Mouse (Mus musculus): Measurements from ENCODE around the gene Aoah. TPM values are rescaled to one million over a fixed set of nuclear protein-coding genes. Genes with fewer than 3 reads are reported as not detected.

The Aoah gene
- total and polyA plus RNA-seq, 2 experiments from 2014 or later, result 0.42 to 0.89 TPM

DNA sequence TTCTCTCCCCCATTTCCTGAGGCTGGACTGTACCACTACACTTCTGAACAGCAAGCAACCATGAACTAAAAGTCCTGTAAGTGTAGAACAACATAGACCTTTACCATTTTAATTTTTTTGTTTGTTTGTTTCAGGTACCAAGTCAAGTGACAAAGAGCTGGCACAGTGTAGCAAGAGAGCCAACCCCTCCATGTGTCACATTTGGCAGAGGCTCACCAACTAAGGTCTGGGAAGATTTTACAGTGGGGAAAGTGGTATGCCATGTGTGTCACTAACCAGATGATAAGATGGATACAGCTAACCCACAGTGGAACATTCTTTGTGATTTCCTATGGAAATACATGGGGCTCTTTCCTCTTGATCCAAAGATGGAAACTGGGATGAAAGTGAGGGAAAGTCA is 242.1 kb downstream of the Aoah start:
- no peaks in the 10 kb centered on the region for H3K9me3 ChIP-seq (ENCODE audit: low read length)
- H3K4me2 ChIP-seq (ENCODE audit: low read depth, low read length), result no peak overlapping the region
- no peak overlapping the region for H3K9ac ChIP-seq (replicated peaks; ENCODE audit: low read length)
- H3K36me3 ChIP-seq (ENCODE audit: insufficient read depth, low read length), result no peaks in the 10 kb centered on the region
- no peak for ATAC-seq
- TF ChIP-seq CTCF (IDR thresholded peaks at IDR 0.05; ENCODE audit: low read depth), result no peak
- no peaks in the 10 kb centered on the region for H3K27me3 ChIP-seq (ENCODE audit: insufficient read depth, low read length)
- H3K4me3 ChIP-seq (ENCODE audit: low read length), result no peak overlapping the region
- peak; percentile 13 for DNase-seq (ENCODE audit: low spot score)
- H3K27ac ChIP-seq, result no peak overlapping the region
- no peaks in the 10 kb centered on the region for H3K4me1 ChIP-seq (ENCODE audit: insufficient read depth, low read length)

- no peaks in the 10 kb centered on the region for H3K9me3 ChIP-seq (ENCODE audit: low read length)
- no peak for DNase-seq (ENCODE audit: low spot score)
- WGBS, result 71% methylated on average over 2 of the region's 2 CpGs
Measured at GRCm38 (mm10) chr13:21040589-21041199, 246.8 kb downstream of the Aoah start.

DNA sequence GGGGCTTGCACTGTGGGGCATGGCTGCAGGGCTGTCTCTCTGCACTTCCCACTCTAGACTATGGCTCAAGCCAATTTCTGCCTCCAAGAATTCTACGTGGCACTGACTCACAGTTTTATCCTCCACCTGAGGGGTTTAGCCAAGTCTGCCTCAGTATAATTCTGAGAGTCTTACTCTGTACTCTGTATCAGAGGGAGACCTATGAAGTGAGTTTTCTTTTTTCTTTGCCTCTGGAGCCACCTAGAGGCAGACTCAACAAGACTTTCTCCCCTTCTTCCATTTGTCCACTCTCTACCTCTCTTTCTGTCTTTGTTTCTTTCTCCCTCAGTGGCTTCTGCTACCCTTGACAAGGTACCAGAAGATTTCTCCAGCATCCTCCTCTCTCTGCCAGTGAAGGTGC is 256.2 kb downstream of the Aoah start:
- H3K4me1 ChIP-seq (ENCODE audit: insufficient read depth, low read length), result no peaks in the 10 kb centered on the region
- TF ChIP-seq CTCF (IDR thresholded peaks at IDR 0.05; ENCODE audit: low read depth), result peak; percentile 70
- no peak overlapping the region for H3K4me2 ChIP-seq (ENCODE audit: low read depth, low read length)
- DNase-seq (ENCODE audit: low spot score) (peak; percentile 73), ATAC-seq (peak; percentile 80)
- H3K27me3 ChIP-seq (ENCODE audit: insufficient read depth, low read length), result no peaks in the 10 kb centered on the region
- no peak overlapping the region for H3K27ac ChIP-seq
- no peak overlapping the region for H3K4me3 ChIP-seq (ENCODE audit: low read length)
- no peak overlapping the region for H3K9ac ChIP-seq (replicated peaks; ENCODE audit: low read length)
- WGBS, result 17% methylated on average over 1 of the region's 1 CpGs
- no peaks in the 10 kb centered on the region for H3K36me3 ChIP-seq (ENCODE audit: insufficient read depth, low read length)
- no peaks in the 10 kb centered on the region for H3K9me3 ChIP-seq (ENCODE audit: low read length)

More at GRCm38 (mm10) chr13:21040589-21041199, 246.8 kb downstream of the Aoah start:
- no peaks in the 10 kb centered on the region for H3K36me3 ChIP-seq (ENCODE audit: insufficient read depth, low read length)
- H3K27me3 ChIP-seq (ENCODE audit: insufficient read depth, low read length), result no peaks in the 10 kb centered on the region
- no peak overlapping the region for H3K4me2 ChIP-seq (ENCODE audit: low read depth, low read length)
- no peak overlapping the region for H3K4me3 ChIP-seq (ENCODE audit: low read length)
- no peak overlapping the region for H3K9ac ChIP-seq (replicated peaks; ENCODE audit: low read length)
- H3K27ac ChIP-seq, result no peak overlapping the region
- ATAC-seq, result no peak
- TF ChIP-seq CTCF (IDR thresholded peaks at IDR 0.05; ENCODE audit: low read depth), result no peak
- no peaks in the 10 kb centered on the region for H3K4me1 ChIP-seq (ENCODE audit: insufficient read depth, low read length)

GRCm38 (mm10) chr13:21066021-21066420 is 272.1 kb downstream of the Aoah start:
- Histone ChIP-seq H3K36me3 (ENCODE audit: insufficient read depth, low read length) (no peaks in the 10 kb centered on the region), H3K9ac (replicated peaks; ENCODE audit: low read length) (no peak overlapping the region), H3K4me3 (ENCODE audit: low read length) (no peak overlapping the region), H3K9me3 (ENCODE audit: low read length) (no peaks in the 10 kb centered on the region), H3K4me1 (ENCODE audit: insufficient read depth, low read length) (no peaks in the 10 kb centered on the region), H3K27me3 (ENCODE audit: insufficient read depth, low read length) (no peaks in the 10 kb centered on the region), H3K4me2 (ENCODE audit: low read depth, low read length) (no peak overlapping the region), H3K27ac (no peak overlapping the region)
- no peak for ATAC-seq
- 88% methylated on average over 2 of the region's 2 CpGs for WGBS
- no peak for TF ChIP-seq CTCF (IDR thresholded peaks at IDR 0.05; ENCODE audit: low read depth)
- no peak for DNase-seq (ENCODE audit: low spot score)

DNA sequence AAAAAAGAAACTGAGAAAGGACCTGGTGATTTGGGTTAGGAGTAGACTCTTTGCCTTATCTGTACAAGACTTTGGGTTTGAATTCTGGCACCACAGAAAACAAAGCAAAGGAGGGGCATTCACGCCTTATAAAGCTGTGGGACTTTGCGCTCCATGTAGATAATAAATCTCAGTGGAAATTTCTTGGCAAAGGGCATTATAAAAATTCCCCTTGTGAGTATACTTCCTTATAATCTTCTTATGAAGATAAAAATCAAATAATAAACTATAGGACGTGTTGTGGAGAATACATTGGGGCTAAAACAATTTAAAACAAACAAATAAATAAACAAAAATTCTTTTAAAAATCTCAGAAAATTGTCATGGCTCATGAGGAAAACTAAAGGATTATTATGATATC is 280.9 kb downstream of the Aoah start, which contains the start of gene Olfr1370:
Olfr1370 (minus strand) TSS at position 101 of the 400 bp plus-strand sequence.
- 80% methylated on average over 3 of the region's 3 CpGs for WGBS
- no peak for ATAC-seq
- TF ChIP-seq CTCF (IDR thresholded peaks at IDR 0.05; ENCODE audit: low read depth), result no peak
- H3K4me1 ChIP-seq (ENCODE audit: insufficient read depth, low read length), result no peaks in the 10 kb centered on the region
- no peak within 1 kb of the TSS for H3K4me2 ChIP-seq (ENCODE audit: low read depth, low read length)
- no peak for DNase-seq (ENCODE audit: low spot score)
- no peak within 1 kb of the TSS for H3K9ac ChIP-seq (replicated peaks; ENCODE audit: low read length)
- H3K36me3 ChIP-seq (ENCODE audit: insufficient read depth, low read length), result no peaks in the 10 kb centered on the region
- H3K27ac ChIP-seq, result no peak within 1 kb of the TSS
- no peaks in the 10 kb centered on the region for H3K9me3 ChIP-seq (ENCODE audit: low read length)
- H3K4me3 ChIP-seq (ENCODE audit: low read length), result no peak within 1 kb of the TSS
- no peaks in the 10 kb centered on the region for H3K27me3 ChIP-seq (ENCODE audit: insufficient read depth, low read length)

DNA sequence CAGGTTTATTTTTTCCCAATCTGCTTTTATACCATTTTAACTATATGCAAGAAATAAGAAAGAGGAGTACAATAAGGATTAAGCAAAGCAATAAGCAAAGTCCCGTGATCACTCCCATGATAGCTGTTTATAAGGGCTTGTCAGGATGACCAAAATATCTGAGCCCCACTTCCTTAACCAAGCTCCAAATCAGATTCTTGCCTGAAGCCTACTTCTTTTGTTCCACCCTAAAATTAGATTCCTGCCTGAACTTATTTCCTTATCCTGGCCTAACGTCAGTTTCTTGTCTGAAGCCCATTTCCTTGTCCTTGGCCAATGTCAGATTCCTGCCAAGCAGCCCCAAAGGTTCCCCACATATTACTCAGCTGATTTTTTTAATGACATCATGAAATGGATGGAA is 288.8 kb downstream of the Aoah start:
- no peaks in the 10 kb centered on the region for H3K36me3 ChIP-seq (ENCODE audit: insufficient read depth, low read length)
- no peak overlapping the region for H3K4me3 ChIP-seq (ENCODE audit: low read length)
- ATAC-seq, result no peak
- no peaks in the 10 kb centered on the region for H3K4me1 ChIP-seq (ENCODE audit: insufficient read depth, low read length)
- no peak overlapping the region for H3K9ac ChIP-seq (replicated peaks; ENCODE audit: low read length)
- H3K4me2 ChIP-seq (ENCODE audit: low read depth, low read length), result no peak overlapping the region
- no peak for DNase-seq (ENCODE audit: low spot score)
- no peak overlapping the region for H3K27ac ChIP-seq
- WGBS, result 84% methylated on average over 2 of the region's 2 CpGs
- TF ChIP-seq CTCF (IDR thresholded peaks at IDR 0.05; ENCODE audit: low read depth), result no peak
- no peaks in the 10 kb centered on the region for H3K9me3 ChIP-seq (ENCODE audit: low read length)
- no peaks in the 10 kb centered on the region for H3K27me3 ChIP-seq (ENCODE audit: insufficient read depth, low read length)
